Mouse (Mus musculus): Measurements from ENCODE around the gene Cacna1s. TPM values are rescaled to one million over a fixed set of nuclear protein-coding genes. Genes with fewer than 3 reads are reported as not detected.

The Cacna1s gene
- polyA plus RNA-seq, 1 experiment, result 3.4 TPM

DNA sequence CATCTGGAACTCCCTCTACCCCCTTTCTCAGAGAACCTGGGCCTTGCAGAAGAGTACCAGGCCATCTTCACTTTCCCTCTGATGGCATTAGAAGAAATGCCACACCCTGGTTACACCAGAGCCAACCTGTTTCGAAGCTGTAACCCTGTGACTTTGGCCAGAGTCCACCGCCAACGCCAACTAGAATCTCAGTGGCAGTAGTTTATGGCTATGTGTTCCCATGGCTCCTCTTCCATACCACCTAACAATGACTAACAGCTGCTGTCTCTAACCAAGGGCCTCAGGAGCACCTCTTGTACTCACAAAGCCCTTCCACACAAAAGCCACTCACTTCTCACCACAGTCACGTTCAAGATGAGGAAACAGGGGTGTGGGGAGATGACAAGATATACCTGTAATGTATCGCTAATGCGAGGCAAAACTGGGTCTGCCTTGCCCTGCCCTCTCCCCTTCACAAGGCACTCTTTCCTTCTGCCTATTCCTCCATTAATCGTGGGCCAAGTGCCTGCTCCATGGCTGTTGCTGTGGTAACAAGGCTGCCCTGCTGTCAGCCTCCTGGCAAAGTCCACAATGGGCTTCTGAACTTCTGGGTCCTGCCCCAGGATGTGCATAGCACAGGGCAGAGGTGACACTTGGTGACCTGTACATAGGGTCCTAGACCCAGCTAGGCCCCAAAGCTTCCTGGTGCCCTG, 67.2 kb downstream of the Cacna1s start:
- H3K27ac ChIP-seq (replicated peaks; ENCODE audit: low read depth, low read length), result no peak overlapping the region
- no peaks in the 10 kb centered on the region for H3K4me1 ChIP-seq (ENCODE audit: control insufficient read depth, insufficient read depth, insufficient read length, low read length)
- no peak overlapping the region for H3K4me3 ChIP-seq (ENCODE audit: insufficient read depth, low read depth, low read length)

DNA sequence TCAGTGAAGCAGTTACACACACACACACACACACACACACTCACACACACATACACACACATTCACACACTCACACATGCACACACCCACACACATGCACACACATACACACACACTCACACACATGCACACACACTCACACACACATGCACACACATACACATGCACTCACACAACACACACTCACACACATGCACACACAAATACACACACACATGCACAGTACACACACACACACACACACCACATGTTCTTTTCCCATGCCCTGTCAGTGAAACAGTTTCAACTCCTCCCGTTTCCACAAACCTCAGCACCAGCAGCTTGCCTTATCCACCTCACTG, 67.7 kb downstream of the Cacna1s start:
- no peak overlapping the region for H3K4me3 ChIP-seq (ENCODE audit: insufficient read depth, low read depth, low read length)
- H3K27ac ChIP-seq (replicated peaks; ENCODE audit: low read depth, low read length), result no peak overlapping the region
- H3K4me1 ChIP-seq (ENCODE audit: control insufficient read depth, insufficient read depth, insufficient read length, low read length), result no peaks in the 10 kb centered on the region

DNA sequence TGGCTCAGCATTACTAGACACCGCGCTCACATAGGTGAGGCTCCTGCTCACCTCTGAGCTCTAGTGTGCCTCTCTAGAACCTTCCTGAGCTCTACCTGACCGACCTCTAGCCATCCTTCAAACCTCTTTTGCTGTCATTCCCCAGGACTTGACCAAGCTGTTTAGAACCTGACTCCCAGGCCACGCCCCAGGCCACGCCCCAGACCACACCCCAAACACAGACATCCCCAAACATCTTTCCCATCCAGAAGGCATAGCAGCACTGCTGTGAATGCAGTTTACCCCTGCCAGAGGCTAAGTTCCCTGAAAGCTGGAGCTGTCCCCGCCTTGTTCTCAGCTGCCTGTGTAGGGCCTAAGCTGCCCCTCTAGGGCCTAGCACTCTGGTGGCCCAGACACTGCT, 68.2 kb downstream of the Cacna1s start:
- Histone ChIP-seq H3K27ac (replicated peaks; ENCODE audit: low read depth, low read length) (no peak overlapping the region), H3K4me3 (ENCODE audit: insufficient read depth, low read depth, low read length) (no peak overlapping the region), H3K4me1 (ENCODE audit: control insufficient read depth, insufficient read depth, insufficient read length, low read length) (no peaks in the 10 kb centered on the region)

DNA sequence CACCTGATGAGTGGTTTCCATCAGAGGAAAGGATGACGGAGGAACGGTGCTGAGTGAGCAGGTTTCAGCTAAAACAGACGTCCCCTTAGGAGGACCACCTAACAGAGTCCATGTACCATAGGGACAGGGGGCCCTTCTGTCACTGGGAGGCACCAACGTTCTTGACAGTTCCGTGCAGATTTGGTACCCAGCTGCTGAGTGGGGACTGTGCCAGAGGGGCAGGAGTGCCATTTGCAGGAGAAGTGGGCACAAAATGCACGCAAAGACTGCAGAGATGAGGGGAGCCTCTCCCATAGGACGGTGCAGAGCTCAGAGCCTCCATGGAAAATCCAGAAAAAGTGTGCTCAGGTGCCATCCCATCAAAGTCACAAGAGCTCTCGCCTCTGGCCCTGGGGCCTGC, 69.5 kb downstream of the Cacna1s start:
- no peaks in the 10 kb centered on the region for H3K4me1 ChIP-seq (ENCODE audit: control insufficient read depth, insufficient read depth, insufficient read length, low read length)
- no peak overlapping the region for H3K27ac ChIP-seq (replicated peaks; ENCODE audit: low read depth, low read length)
- no peak overlapping the region for H3K4me3 ChIP-seq (ENCODE audit: insufficient read depth, low read depth, low read length)

DNA sequence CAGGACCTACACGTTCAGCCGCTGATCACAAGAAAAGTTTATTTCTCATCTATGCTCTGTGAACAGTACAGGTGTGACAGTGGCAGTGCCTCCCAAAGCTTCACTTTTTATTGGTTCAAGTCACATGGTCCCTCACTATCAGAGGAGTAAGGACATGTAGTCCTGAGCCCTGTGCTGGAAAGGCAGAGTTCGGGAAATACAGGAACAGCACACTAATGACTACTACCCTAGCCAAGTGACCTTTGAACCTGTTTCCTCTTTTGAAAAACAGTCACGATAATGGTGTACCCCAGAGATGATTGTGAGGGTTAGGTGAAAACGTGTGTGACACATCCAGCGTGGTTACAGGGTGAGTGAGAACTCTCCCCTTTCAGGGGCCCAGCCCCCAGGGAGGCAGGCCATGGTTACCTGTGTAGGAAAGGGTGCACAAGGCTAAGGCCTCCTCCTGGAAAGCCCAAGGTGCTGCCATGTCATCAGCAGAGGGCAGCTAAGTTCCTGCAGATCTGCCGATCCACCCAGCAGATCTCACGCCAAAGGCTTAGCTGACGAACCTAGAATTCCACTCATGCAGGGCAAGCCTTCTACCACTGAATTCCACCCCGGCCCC, 73.7 kb downstream of the Cacna1s start:
- H3K27ac ChIP-seq (replicated peaks; ENCODE audit: low read depth, low read length), result no peak overlapping the region
- no peaks in the 10 kb centered on the region; the same call in none of the 2 replicates for H3K4me1 ChIP-seq (ENCODE audit: control insufficient read depth, insufficient read depth, insufficient read length, low read length)

DNA sequence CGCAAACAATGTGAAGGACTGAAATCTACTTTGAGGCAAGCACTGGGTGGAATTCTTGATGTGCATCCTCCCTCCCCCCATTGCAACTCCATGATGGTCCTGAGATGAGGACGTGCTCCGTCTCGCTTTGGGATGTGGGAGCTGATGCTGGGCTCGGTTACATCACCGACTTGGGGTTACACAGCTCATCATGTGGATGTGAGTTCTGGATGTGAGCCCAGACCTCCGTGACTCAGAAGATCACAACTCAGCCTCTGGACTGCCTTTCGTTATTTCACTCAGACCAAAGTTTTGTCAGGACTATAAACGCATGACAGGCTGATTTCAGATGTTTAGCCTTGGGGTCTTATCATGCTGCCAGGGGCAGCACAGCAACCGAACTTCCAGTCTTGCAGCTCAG, 74.3 kb downstream of the Cacna1s start:
- H3K4me3 ChIP-seq (ENCODE audit: insufficient read depth, low read depth, low read length), result no peak overlapping the region
- no peaks in the 10 kb centered on the region; the same call in none of the 2 replicates for H3K4me1 ChIP-seq (ENCODE audit: control insufficient read depth, insufficient read depth, insufficient read length, low read length)
- H3K27ac ChIP-seq (replicated peaks; ENCODE audit: low read depth, low read length), result 0 out of 2 replicates have a peak overlapping the region, but pooled peaks have one; percentile 17

More for the DNA sequence above, 73.7 kb downstream of the Cacna1s start:
- no peak overlapping the region for H3K4me3 ChIP-seq (ENCODE audit: insufficient read depth, low read depth, low read length)

DNA sequence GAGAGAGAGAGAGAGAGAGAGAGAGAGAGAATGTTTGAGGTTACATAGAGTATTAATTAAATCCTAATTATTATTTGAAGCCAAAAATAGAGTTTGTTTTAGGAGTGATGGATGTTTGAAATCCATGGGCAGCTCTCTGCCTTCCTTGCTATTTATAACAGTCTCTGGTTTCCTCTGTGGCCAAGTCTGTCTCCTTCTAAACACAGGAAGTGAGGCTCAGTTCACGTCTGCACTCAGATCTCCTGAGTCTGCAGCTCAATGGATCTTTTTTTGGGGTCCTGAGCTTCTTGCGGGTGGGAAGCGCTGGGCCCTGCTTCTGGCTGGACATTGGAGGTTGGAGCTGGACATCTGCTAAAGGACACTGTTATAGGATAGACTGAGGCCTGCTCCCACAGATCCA, 75.3 kb downstream of the Cacna1s start:
- no peak overlapping the region for H3K4me3 ChIP-seq (ENCODE audit: insufficient read depth, low read depth, low read length)
- H3K4me1 ChIP-seq (ENCODE audit: control insufficient read depth, insufficient read depth, insufficient read length, low read length), result no peaks in the 10 kb centered on the region; the same call in none of the 2 replicates
- H3K27ac ChIP-seq (replicated peaks; ENCODE audit: low read depth, low read length), result no peak overlapping the region

DNA sequence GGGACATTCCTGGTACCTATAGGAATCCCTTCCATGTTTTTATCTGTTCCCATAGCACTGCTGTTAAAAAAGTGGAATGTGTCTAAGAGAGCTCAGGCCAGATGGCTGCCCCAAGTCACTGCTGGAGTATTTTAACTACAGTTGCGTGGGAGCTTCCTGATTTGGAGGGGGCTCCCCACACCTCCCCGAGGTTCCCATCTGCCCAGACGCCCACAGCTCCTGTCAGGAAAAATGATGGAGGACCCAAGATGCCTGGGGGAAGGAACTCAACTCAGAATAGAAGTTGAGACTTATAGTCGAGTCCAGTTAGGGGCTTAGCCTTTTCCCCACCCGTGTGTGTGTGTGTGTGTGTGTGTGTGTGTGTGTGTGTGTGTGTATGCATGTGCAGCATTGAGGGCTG, 75.9 kb downstream of the Cacna1s start:
- H3K4me1 ChIP-seq (ENCODE audit: control insufficient read depth, insufficient read depth, insufficient read length, low read length), result no peaks in the 10 kb centered on the region; the same call in none of the 2 replicates
- no peak overlapping the region for H3K27ac ChIP-seq (replicated peaks; ENCODE audit: low read depth, low read length)
- H3K4me3 ChIP-seq (ENCODE audit: insufficient read depth, low read depth, low read length), result no peak overlapping the region

DNA sequence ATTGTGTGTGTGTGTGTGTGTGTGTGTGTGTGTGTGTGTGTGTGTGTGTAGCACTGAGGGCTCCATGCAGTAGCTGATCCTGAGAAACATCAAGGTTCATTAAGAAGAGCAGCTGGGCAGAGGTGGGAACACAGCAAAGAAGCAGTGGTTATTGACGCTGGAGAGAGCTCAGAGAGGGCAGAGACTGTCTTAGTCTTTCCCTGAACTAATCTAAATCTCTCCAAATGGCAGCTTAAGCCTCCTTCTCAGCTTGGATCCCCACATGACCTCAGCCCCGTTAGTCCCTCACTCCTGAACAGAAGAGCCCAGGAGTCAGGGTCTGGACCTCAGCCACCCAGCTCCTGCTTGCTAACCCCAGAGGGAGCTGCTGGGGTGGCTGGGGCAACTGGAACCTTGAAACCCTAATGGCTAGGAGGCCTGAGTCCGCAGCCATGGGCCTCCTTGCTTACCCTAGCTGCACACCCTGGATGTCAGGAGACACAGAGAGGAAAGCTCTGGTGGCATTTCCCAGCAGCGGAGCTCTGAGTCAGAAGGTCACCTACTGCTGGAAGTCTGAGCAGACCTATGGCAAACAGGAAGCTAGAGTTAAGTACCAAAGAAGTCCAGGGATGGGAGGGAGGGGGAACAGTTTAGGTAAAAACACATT, 76.5 kb downstream of the Cacna1s start:
- H3K4me3 ChIP-seq (ENCODE audit: insufficient read depth, low read depth, low read length), result no peak overlapping the region
- no peaks in the 10 kb centered on the region; the same call in none of the 2 replicates for H3K4me1 ChIP-seq (ENCODE audit: control insufficient read depth, insufficient read depth, insufficient read length, low read length)
- no peak overlapping the region for H3K27ac ChIP-seq (replicated peaks; ENCODE audit: low read depth, low read length)

DNA sequence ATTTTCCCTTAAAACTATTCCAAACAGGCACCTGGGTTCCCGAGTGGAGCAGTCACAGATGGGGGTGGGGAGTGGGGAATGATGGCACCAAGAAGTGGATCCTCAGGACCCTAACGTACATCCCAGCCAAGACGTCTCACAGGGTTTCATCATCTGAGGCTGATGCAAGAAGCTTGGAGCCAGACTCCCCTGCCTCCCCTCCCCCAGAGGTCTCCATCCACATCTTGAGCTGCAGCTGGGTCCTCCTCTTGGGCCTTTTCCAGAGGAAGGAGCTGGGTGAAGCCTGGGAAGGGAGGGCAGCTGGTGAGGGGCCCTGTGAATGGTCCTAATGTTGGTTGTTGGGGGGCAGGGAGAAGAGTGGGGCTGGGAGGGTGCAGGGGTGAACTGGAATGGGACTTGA, 77.6 kb downstream of the Cacna1s start:
- Histone ChIP-seq H3K4me1 (ENCODE audit: control insufficient read depth, insufficient read depth, insufficient read length, low read length) (peaks cover 2% of the 10 kb centered on the region), H3K27ac (replicated peaks; ENCODE audit: low read depth, low read length) (no peak overlapping the region), H3K4me3 (ENCODE audit: insufficient read depth, low read depth, low read length) (no peak overlapping the region)

DNA sequence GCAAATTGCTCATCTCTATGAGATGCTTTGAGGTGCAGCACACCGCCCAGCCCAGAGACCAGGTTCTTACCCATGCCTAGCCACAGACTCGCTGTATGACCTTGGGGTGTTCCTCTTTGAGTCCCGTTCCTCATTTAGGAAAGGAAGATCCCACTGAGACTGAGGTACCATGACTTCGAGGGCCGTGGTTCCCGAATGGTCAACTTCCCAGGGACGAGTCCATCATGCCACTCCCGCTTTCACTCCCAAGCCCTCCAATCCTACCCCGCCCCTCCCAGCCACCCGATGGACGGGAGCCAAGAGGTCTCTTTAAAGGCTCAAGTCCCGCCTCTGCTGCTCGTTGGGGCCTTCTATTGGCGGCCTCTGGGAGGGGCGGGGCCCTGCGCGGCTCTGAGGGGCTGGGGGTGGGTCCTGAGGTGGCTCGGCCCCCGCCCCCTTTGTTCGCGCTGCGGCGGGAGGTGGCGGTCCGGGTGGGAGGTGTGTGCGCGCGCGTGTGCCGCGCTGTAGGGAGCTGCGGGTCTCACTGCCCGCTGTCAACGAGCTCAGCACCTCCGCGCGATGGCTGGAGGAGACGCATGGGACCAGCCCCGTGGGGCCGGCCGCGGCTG, 78.5 kb downstream of the Cacna1s start, which contains the start of gene Kif21b:
Gene Kif21b (plus strand): TSS at position 439 of the 608 bp plus-strand sequence.
- peaks cover 2% of the 10 kb centered on the region for H3K4me1 ChIP-seq (ENCODE audit: control insufficient read depth, insufficient read depth, insufficient read length, low read length)
- H3K4me3 ChIP-seq (ENCODE audit: insufficient read depth, low read depth, low read length), result peak within 1 kb of the TSS; percentile 65
- H3K27ac ChIP-seq (replicated peaks; ENCODE audit: low read depth, low read length), result no peak within 1 kb of the TSS

DNA sequence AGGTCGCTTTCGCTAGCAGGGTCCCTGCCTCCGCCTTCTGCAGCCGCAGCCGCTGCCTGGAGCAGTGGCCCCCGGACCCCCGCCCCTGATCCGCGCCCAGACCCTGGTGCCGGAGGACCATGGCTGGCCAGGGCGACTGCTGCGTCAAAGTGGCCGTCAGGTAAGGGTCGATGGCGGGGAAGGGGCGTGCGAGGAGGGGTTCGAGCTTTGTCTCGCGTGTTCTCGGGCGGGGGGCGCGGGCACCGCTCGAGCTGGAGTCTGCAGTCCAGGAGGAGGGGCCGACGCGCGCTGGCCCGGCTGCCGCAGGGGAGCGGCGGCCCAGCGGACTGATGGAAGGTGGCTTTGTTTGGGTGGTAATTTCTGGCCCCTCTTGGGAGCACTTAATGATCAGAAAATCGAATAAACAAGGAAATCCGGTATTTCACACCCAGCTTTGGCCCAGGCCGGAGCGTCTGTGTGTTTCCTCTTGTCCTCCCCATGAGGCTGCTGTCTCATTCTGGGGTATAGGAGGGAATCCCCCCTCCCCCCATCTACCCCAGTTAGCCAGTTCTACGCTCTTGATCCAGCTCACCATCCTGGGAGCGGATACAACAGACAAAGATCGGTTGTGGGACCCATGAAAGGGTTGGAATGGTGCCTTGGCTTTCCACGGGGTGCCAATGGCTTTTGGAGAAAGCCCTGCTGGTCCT, 79.2 kb downstream of the Cacna1s start:
- no peak overlapping the region for H3K27ac ChIP-seq (replicated peaks; ENCODE audit: low read depth, low read length)
- H3K4me3 ChIP-seq (ENCODE audit: insufficient read depth, low read depth, low read length), result peak overlapping the region; percentile 65
- peaks cover 2% of the 10 kb centered on the region for H3K4me1 ChIP-seq (ENCODE audit: control insufficient read depth, insufficient read depth, insufficient read length, low read length)

DNA sequence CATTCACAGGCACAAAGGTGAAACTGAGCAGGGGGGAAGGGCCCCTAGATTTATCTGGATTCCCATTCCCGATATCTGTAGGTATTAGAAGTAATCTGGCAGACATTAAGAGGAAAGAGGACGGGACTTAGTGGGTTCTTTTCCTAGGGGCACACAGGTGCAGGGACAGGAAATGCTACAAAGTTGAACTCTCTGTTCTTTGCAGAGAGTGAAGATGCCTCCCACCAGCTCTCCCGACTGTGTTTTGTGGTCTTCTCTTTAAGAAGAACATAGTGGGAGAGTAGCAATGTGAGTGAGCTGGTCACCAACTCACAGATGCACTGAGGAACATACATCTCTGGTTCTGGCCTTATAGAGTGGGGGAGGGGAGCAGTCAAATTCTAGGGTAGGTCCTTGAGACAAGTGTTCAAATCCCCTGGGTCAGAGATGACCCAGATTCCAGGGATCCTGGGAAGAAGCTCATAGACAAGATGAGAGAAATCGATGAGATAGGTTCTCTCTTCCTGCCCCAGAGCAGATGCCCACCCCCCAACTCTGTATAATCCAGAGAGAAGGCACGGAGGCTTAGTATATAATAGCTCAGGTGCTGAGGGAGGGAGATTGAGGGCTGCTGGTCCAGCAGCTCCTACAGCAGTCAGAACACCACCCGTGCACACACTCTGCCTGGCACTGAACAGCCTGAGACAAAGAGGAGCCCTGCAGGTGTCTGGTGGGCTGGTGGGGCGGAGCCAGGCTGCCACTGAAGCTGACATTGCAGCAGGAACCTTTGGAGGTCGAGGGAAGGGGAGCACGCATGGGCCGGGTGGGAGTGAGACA, 80.0 kb downstream of the Cacna1s start:
- H3K27ac ChIP-seq (replicated peaks; ENCODE audit: low read depth, low read length), result no peak overlapping the region
- peak overlapping the region; percentile 65 for H3K4me3 ChIP-seq (ENCODE audit: insufficient read depth, low read depth, low read length)
- peaks cover 2% of the 10 kb centered on the region; the same call in 1 of the 2 replicates for H3K4me1 ChIP-seq (ENCODE audit: control insufficient read depth, insufficient read depth, insufficient read length, low read length)

DNA sequence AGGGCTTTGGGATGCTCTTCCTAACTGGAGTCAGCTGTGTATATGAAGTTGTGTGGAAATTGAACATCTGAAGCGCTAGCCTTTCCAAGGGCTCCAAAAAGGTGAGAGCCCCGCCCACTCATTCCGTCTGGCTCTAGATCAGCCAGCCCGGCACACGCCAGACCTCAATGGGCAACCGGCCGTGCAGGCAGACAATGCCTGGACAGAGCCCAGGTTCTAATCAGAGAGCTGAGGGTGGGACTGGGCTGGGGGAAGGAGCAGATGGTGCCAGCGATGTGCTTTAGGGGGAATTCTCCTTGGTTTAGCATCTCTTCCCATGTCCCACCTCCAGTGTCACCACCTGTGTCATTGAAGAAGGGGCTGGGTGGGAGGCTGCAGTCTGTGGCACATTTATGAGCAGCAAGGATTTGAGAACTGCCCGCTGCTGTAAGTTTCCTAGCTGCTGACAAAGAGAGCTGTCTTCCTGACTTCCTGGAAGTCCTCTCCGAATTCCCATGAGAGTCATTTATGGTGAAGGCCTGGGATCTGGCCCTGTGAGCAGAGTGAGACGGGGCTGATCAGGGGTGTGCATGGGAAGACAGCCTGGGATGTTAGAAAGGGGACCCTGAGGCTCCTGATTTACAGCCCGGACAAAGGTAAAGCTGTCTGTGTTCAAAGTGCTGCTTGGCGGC, 81.2 kb downstream of the Cacna1s start:
- peaks cover 2% of the 10 kb centered on the region; the same call in 1 of the 2 replicates for H3K4me1 ChIP-seq (ENCODE audit: control insufficient read depth, insufficient read depth, insufficient read length, low read length)
- H3K4me3 ChIP-seq (ENCODE audit: insufficient read depth, low read depth, low read length), result no peak overlapping the region
- H3K27ac ChIP-seq (replicated peaks; ENCODE audit: low read depth, low read length), result no peak overlapping the region

Measured in brown adipose tissue, adult 24 weeks (tissue).